15 mouse cellular contexts compared by ENCODE assay signal in genomic region chr3:68092108-68092507, GRCm38 (mm10).
"Had no signal": no experiment of that assay in that cellular context is flagged by ENCODE, and none has a peak within 500 bp of the region (broad histone marks: within the 10 kb centered on the region; RNA-seq: fewer than 3 reads in every experiment).

No protein-coding gene starts in this region.

- H3K36me3 ChIP-seq: stomach, embryonic 15.5 days had no signal

- H3K4me2 ChIP-seq: stomach, embryonic 15.5 days had no signal

- H3K9me3 ChIP-seq: stomach, embryonic 15.5 days had no signal

- H3K9ac ChIP-seq: stomach, embryonic 15.5 days had no signal

- DNase-seq: retina, postnatal 1 day; right cerebral cortex, adult 18-20 months; right cerebral cortex, postnatal 14 days; right cerebral cortex, postnatal 25 days; right cerebral cortex, postnatal 4 days; spleen, adult 18-20 months; thymus, adult 18-20 months; thymus, adult 2 months; thymus, postnatal 14 days; thymus, postnatal 25 days; thymus, postnatal 36 days; thymus, postnatal 4 days had no signal

- H3K4me3 ChIP-seq: myocyte; stomach, embryonic 15.5 days had no signal

- H3K4me1 ChIP-seq: stomach, embryonic 15.5 days had no signal

- H3K27ac ChIP-seq: stomach, embryonic 15.5 days; stomach, postnatal 0 days had no signal

- H3K27me3 ChIP-seq: stomach, embryonic 15.5 days had no signal
